Mouse (Mus musculus) CD4-positive helper T cell, adult 2 months (primary cell): ENCODE measurements around the gene Gcgr.
"Not testable (repeated sequence)": the region's sequence is repeated elsewhere in the genome, so short reads cannot be mapped to it uniquely, and the experiment has no call there.

Source experiments
- DNase-seq: peaks from one replicate; pipeline ENCODE4 v3.0.0-alpha.2; 2012; ENCODE audit warnings: low read depth, missing footprints, low spot score

The Gcgr gene

DNA sequence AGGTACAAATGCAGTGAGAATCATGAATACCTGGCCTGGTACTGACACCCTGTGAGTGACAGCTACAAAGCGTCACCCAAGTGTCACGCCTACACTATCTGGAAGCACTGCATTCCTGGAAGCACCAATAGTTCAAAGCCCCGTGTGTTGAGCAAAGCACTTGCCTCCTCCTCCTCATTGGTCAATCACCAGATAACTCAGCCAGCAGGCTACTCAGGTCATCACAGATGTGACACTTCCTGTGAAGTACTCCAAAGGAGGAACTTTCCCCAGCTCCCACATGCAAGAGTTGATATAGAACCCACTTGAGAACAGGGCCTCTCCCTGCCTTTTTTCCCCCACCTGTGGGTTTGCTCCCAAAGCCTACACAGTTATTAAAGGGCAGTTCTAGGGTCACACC is 40.6 kb downstream of the Gcgr start:
- no peak for DNase-seq

DNA sequence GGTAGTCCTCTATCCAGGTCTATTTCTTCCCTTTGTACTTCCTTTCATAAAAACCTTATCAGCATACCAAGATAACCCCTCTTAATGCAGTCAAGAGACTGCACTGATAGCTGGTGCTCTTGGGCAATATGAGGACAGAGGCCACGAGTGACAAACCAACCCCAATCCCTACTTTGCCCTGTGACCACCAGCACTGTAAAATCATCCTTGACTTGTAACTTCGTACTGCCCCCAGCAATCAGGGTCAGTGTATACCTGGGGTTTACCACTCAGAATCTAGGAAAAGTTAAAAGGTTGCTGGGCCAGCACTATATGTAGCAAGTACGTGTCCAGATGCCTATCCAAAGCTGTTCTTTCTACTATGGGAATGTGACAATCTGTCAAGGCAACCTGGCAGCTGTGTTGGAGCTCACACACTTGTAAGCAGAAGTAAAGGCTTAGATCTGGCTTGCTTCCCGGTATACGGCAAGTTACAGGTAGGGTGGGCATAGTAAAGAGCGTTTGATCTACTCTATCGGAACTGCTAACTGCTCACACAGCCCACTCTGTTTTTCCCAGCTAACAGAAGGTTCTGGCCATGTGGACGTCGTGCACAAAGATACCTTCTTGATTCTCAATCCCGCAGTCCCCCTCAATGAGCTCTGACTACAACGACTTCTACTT is 41.4 kb downstream of the Gcgr start:
- no peak for DNase-seq

DNA sequence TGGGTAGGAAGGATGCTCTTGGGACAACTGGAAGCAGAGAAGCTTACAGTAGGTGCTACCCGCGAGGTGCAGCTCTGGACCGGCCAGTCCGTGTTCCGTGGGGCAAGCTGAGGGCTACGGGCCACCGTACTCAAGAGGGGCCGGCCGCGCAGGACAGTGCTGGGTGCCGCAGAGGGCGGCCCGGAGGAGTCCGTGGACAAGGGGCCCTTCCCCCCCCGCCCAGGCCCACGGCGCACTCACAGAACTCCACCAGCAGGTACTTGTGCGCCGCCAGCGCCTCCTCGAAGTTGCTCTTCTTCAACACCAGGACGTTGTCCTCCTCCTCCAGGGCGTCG is 41.9 kb downstream of the Gcgr start:
- no peak for DNase-seq

DNA sequence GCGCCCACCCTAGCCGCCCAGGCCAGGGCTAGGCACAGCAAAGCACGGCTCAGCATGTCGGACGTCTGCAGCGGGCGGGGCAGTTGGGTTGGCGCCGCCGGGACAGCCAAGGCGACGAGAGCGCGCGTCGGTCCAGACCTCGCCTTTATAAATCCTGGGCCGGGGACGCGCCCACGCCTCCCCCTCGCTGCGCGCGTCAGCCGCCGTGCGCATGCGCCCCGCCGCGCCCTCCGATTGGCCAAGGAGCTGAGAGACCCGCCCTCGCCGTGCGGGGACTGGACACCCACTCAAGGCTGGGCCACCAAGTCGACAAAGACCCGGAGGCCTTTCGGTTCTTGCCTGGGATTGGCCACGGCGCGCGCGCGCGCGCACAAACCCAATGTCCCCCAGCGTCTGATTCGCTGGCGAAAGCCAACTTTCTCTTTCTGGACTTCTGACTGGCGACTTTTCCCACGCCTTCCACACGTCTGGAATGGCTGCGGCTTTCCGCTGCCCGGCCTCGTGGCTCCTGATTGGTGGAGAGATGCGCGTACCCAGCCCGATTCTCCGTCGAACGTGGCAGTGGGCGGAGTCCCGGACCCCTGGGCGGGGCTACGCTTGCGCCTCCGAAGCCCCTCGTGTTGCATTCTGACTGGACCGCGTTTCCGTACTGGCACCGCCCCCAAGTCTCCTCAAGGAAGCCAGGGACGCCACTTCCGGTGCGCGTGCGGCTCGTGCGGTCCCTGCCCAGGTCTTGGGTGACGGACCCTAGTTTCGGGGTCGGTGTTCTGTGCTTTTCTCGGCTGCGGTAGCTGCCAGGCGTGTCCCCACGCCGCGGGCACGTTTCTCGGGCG is 42.5 kb downstream of the Gcgr start, which contains the start of gene P4hb:
Gene P4hb, minus strand, starts transcription at position 502 of the 833 bp plus-strand sequence.
- DNase-seq, result peak; percentile 100

DNA sequence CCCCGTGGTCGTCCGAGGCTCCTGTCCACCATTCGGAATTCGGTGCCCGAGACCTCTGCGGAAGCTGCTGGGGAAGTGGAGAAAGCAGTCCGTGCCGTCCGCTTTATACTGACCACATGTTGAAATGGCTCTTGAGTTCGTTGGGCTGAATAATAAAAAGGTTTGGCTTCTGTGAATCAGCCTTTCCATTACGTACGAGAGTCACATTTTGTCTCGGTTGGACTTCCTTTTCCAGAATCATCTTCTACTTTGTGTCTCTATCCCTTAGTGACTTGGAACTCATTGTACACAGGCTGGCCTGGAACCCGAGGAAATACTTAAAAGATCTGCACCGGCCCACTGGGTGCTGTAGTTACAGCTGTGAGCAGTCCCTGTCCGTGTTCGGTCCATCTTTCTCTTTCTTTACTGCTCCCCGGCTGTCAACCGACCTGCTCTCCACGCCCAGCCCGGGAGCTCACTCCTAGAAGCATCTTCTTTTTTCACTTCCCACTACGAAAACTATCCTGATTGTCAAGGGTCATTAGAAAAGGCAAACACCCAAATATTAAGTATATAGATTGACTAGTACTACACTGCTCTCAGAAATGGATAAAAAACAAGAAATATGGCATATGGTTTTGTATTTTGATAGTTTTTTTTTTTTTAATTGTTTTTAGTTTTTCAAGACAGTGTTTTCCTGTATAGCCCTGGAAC is 43.2 kb downstream of the Gcgr start:
- DNase-seq, result peak; percentile 87

DNA sequence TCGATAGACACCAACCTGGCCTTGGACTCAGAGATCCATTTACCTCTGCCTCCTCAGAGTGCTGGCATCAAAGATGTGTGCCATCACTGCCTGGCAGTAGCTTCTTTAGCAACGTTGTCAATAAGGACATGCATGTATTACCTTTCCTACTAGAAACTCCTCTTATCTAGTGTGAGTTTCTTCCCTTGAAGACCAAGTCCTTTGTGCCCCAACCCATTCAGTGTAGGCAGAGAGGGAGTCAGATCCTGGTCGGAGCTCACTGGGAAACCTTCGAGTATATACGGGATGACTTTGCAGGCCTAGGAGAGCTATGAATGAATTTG is 43.7 kb downstream of the Gcgr start:
- no peak for DNase-seq

DNA sequence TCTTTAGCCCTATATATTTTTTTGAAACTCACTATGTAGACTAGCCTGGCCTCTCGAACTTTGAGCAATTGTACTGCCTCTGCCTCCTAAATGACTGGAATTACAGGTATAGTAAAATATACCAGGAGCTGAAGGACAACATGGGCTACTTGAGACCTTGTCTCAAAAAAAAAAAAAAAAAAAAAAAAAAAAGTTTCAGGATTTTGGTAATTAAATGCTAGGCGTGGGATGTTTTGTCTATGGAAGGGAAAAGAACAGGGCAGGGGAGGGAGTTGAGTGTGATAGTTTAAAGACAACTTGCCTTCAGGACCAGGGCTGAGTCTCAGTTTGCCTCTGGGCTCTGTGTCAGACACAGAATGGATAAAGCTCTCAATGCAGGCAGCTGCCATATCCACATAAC is 44.5 kb downstream of the Gcgr start:
- DNase-seq, result no peak

DNA sequence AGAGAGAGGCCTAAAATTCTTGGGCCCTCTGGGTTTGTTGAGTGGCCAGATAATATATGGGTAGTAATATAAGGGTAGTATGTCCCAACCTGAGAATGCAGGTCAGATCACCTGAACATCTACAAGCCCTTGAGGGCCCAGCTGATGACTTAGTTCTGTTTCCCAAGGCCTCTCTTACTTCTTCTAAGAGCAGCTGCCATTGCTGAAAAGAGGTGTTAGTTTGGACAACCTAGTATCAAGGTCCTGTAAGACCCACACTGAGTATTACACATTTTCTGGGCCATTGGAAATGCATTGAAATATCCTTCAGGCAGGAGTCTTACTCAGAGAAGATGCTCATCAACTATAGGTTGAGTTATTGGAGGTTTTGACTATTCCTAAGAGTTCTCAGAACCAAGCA is 45.4 kb downstream of the Gcgr start:
- no peak for DNase-seq

DNA sequence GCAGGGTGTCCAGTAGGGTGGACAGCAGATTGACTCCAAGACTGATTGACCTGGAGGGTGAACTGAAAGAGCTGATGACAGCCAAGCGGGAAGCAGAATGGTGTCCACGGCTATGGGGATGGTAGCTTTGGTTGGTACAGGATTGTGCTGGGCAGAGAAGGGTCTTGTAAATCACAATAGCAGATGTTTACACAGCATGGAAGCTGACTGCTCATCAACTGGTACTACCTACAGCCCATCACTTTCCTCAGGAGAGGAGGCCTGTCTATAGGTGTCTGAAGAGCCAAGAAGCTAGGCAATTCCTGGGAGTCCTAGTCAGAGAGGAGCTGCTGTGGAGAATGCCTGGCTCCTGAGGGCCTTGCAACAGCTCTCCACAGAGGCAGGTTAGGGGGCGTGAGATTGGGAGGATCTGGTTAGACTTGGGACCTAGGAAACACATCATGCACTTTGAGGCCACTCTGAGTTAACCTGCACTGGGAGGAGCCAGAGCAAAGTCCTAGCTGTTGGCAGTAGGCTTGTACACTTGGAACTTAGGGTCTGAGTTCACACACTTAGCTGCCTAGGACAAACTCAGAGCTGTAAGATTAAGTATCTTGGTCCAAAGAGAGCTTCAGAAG is 46.0 kb downstream of the Gcgr start:
- DNase-seq, result no peak

DNA sequence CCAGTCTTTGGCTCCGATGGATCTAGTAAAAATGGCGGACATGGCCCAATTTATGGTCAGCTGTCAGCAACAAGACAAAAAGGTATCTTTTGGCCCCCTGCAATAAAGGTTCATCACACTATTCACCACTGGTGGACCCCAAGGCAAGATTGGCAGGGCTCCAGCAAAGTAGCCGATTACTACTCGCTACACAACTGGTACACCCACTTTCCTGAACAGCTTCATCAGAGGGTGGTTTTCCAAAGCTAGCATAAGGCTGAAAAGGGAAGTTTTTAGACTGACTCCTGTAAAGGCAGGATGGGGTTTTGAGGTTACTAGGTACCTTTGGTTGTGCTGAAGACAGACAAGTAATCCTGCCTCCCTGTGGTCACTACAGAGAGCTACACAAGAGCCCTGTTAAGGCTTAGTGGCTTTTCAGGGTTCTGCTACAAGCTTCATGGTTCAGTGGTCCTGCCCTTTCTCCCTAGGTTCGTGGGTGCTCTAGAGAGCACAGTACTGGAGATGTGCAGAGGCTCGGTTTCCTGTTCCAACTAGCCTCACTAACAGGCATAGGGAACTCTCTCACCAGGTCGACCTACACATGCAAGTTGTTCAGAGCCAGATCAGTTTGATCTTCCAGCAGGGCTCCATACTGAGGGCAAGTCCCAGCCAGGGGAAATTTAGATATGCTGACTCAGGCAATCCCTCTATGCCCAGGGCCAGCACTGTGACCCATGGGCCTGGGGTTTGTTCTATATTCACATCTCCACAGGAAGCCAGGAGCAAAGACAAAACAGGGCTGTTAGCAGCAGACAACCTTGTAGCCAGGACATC is 46.9 kb downstream of the Gcgr start:
- peak; percentile 64 for DNase-seq

DNA sequence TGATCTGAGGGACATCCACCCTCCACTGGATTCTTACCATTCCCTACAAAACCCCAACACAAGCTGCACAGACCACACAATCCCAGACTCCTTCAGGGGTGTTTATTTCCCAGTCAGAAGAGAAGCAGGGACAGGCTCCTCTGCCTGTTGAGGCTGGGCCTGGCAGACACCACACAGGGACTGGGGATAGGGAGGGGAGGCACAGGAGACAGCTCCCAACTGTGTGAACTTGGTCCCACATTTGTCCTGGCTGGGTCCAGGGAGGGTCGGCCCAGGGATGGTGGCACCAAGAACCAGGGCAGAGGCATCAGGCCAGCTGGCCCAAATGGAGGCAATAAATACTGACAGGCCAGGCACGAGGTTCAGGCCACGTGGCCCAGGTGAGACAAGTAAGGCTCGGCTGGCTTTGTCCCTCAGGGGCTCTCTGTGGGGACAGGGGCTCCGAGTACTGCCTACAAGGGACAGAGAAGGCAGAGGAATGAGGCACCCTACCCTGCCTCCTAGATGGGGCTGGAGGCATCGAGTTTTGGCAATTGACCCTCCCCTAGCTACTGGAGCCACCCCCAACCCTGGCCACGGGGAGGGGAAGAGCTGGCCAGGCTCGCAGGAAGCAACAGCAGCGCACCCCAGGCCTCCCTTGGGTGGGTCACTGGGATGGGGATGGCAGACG is 47.7 kb downstream of the Gcgr start:
- DNase-seq, result no peak

DNA sequence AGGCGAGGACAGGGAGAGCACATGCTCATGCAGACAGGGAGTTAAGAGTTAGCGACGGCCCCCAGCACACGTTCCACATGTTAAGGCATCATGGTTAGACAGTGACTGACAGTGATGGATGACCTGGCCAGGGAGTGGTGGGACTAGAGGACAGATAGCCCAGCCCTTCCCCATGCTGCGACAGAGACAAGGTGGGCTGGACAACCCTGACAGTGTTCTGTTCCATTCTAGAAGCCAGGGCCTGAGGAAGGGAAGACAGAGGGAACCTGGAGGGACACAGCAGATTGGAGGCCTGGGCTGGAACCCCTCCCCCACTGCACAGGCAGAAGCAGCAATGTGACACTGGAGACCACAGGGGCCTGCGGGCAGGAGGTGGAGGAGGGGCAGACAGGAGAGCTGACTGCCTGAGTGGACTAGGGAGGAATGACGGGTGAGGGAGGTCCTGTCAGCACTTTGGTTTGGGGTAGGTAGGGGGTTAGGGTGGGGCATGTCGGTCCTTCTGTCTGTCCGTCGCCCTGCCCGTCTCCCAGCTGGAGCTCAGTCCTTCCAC is 48.3 kb downstream of the Gcgr start:
- DNase-seq, result no peak

DNA sequence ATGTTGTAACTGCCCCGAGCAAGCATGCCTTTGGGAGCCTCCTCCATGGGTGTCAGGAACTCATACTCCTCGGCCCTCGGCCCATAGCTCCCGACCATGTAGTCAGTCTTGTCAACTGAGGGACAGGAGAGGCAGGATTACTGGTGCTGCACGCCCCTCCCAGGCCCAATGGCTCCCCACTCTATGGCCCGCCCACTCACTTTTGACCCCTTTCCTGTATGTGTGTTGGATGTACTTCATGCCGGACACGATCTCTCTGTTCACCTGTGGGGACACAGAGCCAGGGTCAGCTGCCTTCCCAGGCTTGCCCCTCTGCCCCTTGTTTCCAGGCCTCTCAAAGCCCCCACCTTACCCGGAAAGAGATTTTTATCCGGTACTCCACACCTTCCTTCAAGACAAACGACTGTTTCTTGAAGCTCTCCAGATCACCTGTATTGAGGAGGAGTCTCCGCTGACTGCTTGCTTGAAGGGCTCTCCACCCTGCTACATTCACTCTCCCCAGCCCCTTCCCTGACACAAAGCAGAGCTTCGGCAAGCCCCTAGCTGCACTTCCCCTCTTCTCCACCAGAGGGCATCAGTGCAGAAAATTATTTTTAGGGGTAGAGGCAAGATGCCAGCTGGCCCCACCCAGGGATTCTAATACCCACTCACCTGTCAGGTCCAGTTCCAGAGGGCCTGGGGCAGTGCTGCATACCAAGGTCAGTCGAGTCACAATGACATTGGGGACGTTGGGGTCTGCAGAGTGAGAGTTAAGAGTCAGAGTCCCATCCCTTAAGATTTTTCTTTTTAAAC is 49.0 kb downstream of the Gcgr start:
- peak; percentile 80 for DNase-seq

DNA sequence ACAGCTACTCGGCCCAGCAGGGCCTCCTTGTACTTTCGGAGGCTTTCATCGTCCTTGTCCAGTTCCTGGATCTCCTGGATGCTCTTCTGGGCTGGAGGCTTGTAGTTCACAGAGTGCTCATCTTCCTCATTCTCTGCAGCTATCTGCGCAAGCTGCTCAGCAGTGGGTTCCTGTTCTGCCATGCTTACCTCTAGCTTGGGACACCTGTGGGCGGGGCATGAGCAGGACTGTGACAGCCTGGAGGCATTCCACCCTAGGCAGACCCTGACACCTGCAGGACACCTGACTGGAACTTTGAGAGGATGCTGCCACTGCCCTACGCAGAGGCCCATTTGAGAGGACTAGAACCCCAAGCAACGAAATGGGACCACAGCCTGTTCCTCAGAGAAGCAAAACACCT is 49.7 kb downstream of the Gcgr start:
- DNase-seq, result peak; percentile 47

DNA sequence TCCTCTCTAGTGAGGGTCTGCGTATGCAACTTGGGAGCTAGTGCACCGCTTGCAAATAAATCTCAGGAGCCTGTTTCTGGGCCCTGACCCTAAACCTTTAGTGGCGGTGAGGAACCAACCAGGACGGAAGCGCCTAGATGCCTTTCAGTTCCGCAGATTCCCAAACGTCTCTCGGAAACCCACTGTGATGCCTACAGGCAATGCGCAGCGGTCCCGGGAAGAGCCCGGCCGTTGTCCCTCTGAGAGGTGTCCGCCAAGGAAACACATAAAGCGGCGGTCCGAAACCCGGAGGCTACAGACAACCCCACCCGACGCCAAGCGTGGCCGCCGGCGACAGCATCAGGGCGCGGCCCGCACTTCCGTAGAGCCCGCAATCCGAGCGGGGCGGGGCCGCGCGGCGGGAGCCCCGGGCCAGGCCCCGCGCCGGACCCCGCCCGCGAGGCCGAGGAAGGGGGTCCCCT is 50.4 kb downstream of the Gcgr start:
- DNase-seq, result peak; percentile 67

DNA sequence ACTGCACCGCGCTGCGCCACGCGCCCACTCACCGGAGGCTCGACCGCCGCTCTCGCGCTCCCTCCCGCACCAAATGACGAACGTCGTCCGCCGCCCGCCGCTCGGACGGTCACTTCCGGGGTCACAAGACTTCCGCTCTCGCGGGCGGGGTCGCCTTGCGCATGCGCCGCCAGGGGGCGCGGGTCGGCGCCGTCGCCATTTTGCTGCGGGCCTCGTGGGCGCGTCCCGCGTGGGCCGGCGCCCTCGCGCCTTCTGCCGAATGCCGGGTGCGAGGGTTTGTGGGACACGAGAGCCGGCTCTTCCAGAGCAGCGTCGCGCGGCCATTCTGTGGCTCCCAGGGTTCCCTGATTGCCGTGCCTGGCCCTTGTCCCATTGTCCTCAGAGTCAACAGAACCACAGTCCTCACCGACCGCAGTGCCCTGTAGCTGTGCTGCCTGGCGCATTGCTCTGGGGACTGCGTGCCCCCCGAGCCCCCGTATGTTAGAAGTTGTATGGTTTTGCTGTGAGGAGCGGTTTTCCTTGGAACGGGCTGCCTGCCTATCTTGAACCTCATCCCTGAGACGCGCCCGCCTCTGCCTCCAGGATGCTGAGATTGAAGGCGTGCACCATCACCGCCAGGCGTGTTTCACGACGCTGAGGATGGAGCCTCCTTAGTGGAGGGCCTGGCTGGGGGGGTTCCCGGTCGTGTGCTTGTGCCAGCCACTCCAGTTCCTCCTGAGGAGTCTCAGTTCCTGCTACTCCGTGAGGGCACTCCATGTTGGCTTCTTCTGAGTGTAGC is 51.2 kb downstream of the Gcgr start, which contains the start of gene Arhgdia:
Gene Arhgdia, minus strand, starts transcription at position 135 of the 778 bp plus-strand sequence.
- DNase-seq, result peak; percentile 92

DNA sequence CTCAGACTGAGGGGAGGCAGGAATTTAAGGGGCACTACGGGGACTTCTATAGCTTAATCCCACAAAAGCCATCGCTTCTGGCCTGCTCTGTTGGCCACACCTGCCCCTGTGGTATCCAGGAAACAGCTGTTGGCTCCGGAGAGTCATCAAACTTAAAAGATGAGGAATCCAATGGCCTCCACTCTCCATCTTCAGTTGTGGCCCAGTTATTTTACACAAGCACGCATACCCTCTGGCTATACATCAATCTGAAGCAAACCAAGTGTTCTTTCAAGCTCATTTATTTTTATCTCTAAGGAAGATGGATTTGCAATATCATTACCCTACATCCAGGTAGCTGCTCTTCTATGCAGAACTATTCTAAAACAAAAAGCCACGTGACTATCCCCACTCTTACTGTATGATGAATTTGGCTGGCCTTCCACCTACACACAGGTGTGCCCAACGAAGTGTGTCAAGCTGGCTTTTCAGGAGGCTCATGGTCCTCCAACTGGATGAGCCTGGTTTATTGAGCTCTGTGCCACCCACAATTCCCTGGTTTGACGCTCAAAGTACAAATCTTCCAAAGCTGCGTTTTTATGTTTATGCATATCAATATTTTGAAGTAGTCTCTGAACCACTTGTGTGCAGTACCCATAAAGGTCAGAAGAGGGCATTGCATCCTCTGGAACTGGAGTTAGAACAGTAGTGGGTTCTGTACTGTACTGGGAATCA is 51.9 kb downstream of the Gcgr start:
- DNase-seq, result peak; percentile 73

DNA sequence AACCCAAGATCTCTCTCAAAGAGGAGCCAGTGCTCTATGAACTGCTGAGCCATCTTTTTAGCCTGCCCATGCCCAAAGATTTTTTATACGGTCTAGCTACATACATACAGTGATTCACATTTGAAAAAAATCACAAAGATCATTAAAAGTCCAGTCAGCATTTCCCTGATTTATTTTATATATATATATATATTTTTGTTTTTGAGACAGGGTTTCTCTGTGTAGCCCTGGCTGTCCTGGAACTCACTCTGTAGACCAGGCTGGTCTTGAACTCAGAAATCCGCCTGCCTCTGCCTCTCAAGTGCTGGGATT is 52.4 kb downstream of the Gcgr start:
- not testable (repeated sequence) for DNase-seq
